Mouse (Mus musculus) liver, adult 2 months (tissue): ENCODE results near the gene Ubtd1. TPM values are rescaled to one million over a fixed set of nuclear protein-coding genes. Genes with fewer than 3 reads are reported as not detected.

Experiments used
- DNase-seq: peaks from one replicate; pipeline ENCODE4 v3.0.0-alpha.2; 2011; ENCODE audit warnings: low read depth, low spot score; ENCODE audit errors: extremely low read depth
- H3K27ac ChIP-seq: fragments of 200-500 bp; replicated peaks from 2 replicates; pipeline ENCODE4 v1.5.1; 2012; ENCODE audit warnings: low read depth, mild to moderate bottlenecking, control low read depth, inconsistent platforms, low read length; ENCODE audit not compliant: insufficient read depth
- H3K27me3 ChIP-seq: fragments of 200-500 bp; 2 replicates; pipeline ENCODE4 v1.6.1; 2012; ENCODE audit warnings: mild to moderate bottlenecking, moderate library complexity, low read length, inconsistent platforms; ENCODE audit not compliant: control insufficient read depth, insufficient read depth
- H3K36me3 ChIP-seq: fragments of 200-500 bp; 2 replicates; pipeline ENCODE4 v1.6.1; 2012; ENCODE audit warnings: low read length, inconsistent platforms; ENCODE audit not compliant: control insufficient read depth, insufficient read depth
- H3K4me1 ChIP-seq: fragments of 200-500 bp; 2 replicates; pipeline ENCODE4 v1.6.1; 2011; ENCODE audit warnings: low read length; ENCODE audit not compliant: control insufficient read depth, insufficient read depth
- H3K4me3 ChIP-seq: fragments of 200-500 bp; 2 replicates; pipeline ENCODE4 v1.5.1; 2011; ENCODE audit warnings: low read depth, mild to moderate bottlenecking, control low read depth, low read length, moderate library complexity; ENCODE audit not compliant: insufficient read depth
- H3K79me2 ChIP-seq: fragments of 200-500 bp; 2 replicates; pipeline ENCODE4 v1.6.1; 2012; ENCODE audit warnings: inconsistent platforms, mild to moderate bottlenecking, low read length, moderate library complexity; ENCODE audit not compliant: control insufficient read depth, insufficient read depth
- H3K9ac ChIP-seq: fragments of 200-500 bp; 2 replicates; pipeline ENCODE4 v1.6.1; 2012; ENCODE audit warnings: low read depth, mild to moderate bottlenecking, control low read depth, inconsistent platforms, low read length
- CTCF ChIP-seq: fragments of 200-500 bp; IDR thresholded peaks from 2 replicates; pipeline ENCODE4 v1.5.1; 2011; ENCODE audit warnings: low read depth, low read length, control low read depth
- POLR2A ChIP-seq: fragments of 200-500 bp; IDR thresholded peaks from 2 replicates; pipeline ENCODE4 v1.6.1; 2011; ENCODE audit warnings: low read length, control low read depth; ENCODE audit not compliant: insufficient read depth; ENCODE audit errors: extremely low read depth
- WGBS: fragments of 180-500 bp; shearing (Covaris S2); methylation state at CpG from one replicate; pipeline ENCODE4 v1.1.7; 2018; 5-methylcytosine and 5-hydroxymethylcytosine counted together
- polyA plus RNA-seq: library from polyadenylated mRNA; depleted of rRNA; stranded (reverse); fragments of >200 nt; gene quantifications from 2 replicates; pipeline ENCODE4 v1.2.3, GENCODE M21; 2012
- total RNA-seq: library from RNA; depleted of rRNA; stranded (reverse); fragments of >200 nt; gene quantifications from 2 replicates; pipeline ENCODE4 v1.2.3, GENCODE M21; 2014

The Ubtd1 gene
- total and polyA plus RNA-seq, 2 experiments = 4.6 to 15.3 TPM

- Histone ChIP-seq H3K4me3 (peak overlapping the region; percentile 81), H3K27me3 (no peaks in the 10 kb centered on the region), H3K4me1 (peaks cover 5% of the 10 kb centered on the region), H3K9ac (peak overlapping the region; percentile 84), H3K27ac (peak overlapping the region; percentile 86), H3K36me3 (no peaks in the 10 kb centered on the region), H3K79me2 (peaks cover 30% of the 10 kb centered on the region)
- DNase-seq = peak; percentile 81
- no peak for TF ChIP-seq POLR2A
- TF ChIP-seq CTCF = no peak
- WGBS = under 1% methylated on average over 16 of the region's 16 CpGs
These were observed 1.1 kb upstream of the Ubtd1 start for GRCm38 (mm10) chr19:41980422-41980818.

DNA sequence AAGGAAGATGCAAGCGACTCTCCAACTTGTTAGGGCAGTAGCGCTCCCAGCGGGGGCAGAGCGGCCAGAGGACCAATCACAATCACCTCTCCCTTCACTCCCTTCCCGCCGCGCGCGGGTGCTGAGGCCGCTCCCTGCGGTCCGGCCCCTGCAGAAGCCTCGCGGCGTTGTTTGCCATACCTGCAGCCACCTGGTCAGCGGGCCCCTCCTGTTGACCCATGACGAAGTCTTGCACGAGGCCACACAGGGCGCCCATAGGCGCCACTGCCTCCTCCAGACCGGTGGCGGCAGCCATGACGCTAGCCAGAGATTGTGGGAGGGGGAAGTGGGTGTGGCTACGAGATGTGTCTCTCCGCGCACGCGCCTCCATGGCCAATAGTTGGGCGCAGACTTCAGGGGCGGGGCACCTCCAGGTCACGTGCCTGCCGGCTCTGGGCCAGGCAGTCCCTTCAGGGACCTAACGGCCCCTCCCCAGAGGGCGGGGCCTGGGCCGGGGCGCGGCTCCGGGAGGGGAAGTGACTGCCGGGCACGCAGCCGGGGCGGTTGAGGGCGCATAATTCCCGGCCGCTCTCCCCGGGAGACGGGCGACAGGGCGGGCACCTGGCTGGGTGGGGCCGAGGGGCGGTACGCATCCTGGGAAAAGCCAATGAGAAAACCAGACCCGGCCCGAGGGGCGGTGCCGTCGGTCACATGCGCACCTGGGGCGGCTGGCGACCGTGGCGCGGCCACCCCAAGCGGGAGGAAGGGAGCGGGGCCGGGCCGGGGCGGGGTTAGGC lies 556 bp upstream of the Ubtd1 start, which contains the start of gene Mms19:
Mms19 (minus strand) TSS at position 339 of the 776 bp plus-strand sequence.
- peak; percentile 82 for TF ChIP-seq POLR2A
- TF ChIP-seq CTCF = peak; percentile 20; the same call in 1 of the 2 replicates
- under 1% methylated on average over 59 of the region's 68 CpGs for WGBS
- Histone ChIP-seq H3K36me3 (no peaks in the 10 kb centered on the region), H3K27ac (peak within 1 kb of the TSS; percentile 86), H3K9ac (peak within 1 kb of the TSS; percentile 89), H3K27me3 (no peaks in the 10 kb centered on the region), H3K4me3 (peak within 1 kb of the TSS; percentile 81), H3K79me2 (peaks cover 31% of the 10 kb centered on the region), H3K4me1 (peaks cover 5% of the 10 kb centered on the region)
- peak; percentile 90 for DNase-seq

DNA sequence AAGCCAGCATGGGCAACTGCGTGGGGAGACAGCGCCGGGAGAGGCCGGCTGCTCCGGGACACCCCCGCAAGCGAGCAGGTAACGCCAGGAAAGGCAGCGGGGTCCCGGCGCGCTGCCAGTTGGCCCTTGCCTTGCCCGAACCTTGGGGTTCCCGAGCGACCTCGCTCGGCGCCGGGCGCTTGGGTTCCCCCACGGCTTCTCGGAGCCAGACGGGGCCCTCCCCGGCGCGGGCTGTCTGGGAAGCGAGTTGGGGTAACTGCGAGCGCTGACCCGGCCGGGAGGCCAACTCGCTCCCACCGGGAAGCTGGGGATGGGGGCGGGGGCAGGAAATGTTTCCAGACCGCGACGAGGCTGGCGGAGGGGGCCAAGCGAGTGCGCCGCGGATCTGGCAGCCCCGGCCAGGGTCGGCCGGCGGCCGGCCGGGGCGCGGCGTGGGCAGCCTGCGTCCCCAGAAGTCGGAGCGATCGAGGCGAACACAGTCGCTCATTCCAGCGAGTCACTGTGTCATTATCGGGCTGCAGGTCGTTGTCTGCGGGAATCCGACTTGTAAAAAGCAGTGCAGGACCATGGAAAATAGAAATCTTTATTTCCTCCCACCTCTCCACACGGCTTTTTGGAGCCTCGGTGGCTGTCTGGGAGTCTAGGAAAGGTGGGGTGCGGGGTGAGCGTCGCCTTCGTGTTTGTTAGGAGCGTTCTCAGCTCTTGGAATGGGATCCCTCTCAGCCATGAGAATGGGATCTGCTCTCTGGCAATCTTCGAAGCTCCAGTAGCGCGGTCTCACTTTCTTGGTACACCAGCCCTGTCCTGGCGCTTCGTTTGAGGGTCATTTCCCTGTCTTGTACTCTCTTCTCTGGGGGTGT lies 598 bp downstream of the Ubtd1 start:
- Histone ChIP-seq H3K27ac (peak overlapping the region; percentile 75), H3K4me1 (peaks cover 3% of the 10 kb centered on the region), H3K9ac (peak overlapping the region; percentile 89), H3K36me3 (no peaks in the 10 kb centered on the region), H3K79me2 (peaks cover 34% of the 10 kb centered on the region), H3K27me3 (no peaks in the 10 kb centered on the region), H3K4me3 (peak overlapping the region; percentile 71)
- under 1% methylated on average over 74 of the region's 74 CpGs for WGBS
- no peak for TF ChIP-seq CTCF
- TF ChIP-seq POLR2A = no peak
- DNase-seq = peak; percentile 35

GRCm38 (mm10) chr19:41982791-41983150 lies 1.2 kb downstream of the Ubtd1 start:
- H3K36me3 ChIP-seq = no peaks in the 10 kb centered on the region
- WGBS = 7% methylated on average over 4 of the region's 4 CpGs
- H3K4me3 ChIP-seq = peak overlapping the region; percentile 71
- H3K4me1 ChIP-seq = peaks cover 3% of the 10 kb centered on the region
- H3K27ac ChIP-seq = peak overlapping the region; percentile 75
- no peaks in the 10 kb centered on the region for H3K27me3 ChIP-seq
- TF ChIP-seq CTCF (no peak), POLR2A (no peak)
- peak; percentile 43 for DNase-seq
- H3K9ac ChIP-seq = peak overlapping the region; percentile 89
- peaks cover 33% of the 10 kb centered on the region for H3K79me2 ChIP-seq

DNA sequence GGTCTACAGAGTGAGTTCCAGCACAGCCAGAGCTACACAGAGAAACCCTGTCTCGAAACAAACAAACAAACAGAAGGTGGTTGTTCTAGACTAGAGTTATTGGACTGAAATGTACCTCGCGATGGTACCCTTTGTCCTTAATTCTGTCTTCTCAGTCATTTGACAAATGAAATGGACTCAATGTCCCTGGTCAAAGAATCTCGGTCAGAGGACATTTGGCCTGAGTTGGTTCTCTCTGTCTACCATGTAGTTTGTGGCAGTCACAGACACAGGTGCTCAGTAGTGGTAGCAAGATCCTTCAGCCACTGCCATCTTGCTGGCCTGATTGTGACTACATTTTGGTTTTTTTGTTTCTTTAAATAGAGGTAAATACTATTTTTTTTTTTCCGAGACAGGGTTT lies 4.4 kb downstream of the Ubtd1 start:
- H3K36me3 ChIP-seq = no peaks in the 10 kb centered on the region
- no peak overlapping the region for H3K4me3 ChIP-seq
- 67% methylated on average over 5 of the region's 5 CpGs for WGBS
- no peak for TF ChIP-seq CTCF
- no peak for TF ChIP-seq POLR2A
- peaks cover 4% of the 10 kb centered on the region for H3K4me1 ChIP-seq
- no peak overlapping the region for H3K9ac ChIP-seq
- peaks cover 41% of the 10 kb centered on the region for H3K79me2 ChIP-seq
- no peaks in the 10 kb centered on the region for H3K27me3 ChIP-seq
- 0 out of 2 replicates have a peak overlapping the region, but pooled peaks have one; percentile 2 for H3K27ac ChIP-seq
- DNase-seq = peak; percentile 84
